Mouse (Mus musculus) adipocyte (in vitro differentiated cells): Measurements from ENCODE around the gene Rtl5.
"Not testable (repeated sequence)": the region's sequence is repeated elsewhere in the genome, so short reads cannot be mapped to it uniquely, and the experiment has no call there.

Experiments used
- DNase-seq: peaks from one replicate; pipeline ENCODE4 v3.0.0-alpha.2; 2016; ENCODE audit warnings: low spot score

Gene Rtl5

DNA sequence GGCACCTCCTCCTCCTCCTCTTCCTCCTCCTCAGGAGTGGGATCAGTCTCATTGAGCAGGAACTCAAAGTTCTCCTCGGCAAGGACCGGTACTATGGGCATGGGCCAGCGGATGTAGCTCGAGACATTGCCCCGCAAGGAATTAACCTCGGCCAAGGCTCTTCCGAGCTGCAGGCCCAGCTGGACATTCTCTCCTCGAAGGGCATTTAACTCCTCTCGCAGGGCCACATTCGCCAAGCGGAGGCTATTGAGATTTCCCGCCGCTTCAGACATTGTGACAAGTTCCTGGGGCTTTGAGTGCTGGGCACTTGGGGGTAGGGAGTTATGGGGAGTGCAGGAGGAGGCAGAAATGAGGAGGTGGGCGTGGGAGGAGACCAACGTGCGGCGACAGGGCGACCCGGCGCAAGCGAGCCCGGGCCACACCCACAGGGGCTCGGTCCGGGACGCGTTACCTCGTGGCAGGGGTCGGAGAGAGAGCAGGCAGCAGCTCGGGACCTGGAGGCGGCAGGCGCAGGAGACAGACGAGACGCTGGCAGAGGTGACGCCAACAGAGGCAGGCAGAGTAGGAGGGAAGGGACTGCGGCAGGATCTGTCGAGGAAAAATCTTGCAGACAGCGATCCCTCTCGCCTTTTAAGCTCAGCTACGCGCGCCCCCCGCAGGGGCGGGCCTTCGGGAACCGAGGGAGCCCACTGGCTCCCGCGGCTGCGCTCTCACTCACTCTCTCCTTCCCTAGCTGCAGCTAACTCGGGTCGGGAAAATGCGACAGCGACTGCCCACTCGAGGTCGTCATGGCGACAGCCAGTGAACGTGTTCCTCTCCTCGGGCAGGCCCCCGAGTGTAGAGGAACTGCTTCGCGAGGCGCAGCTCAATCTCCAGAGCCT, at the start of gene Rtl5:
TSS of gene Rtl5 (minus strand) at position 714 of the 881 bp plus-strand sequence.
- no peak for DNase-seq

DNA sequence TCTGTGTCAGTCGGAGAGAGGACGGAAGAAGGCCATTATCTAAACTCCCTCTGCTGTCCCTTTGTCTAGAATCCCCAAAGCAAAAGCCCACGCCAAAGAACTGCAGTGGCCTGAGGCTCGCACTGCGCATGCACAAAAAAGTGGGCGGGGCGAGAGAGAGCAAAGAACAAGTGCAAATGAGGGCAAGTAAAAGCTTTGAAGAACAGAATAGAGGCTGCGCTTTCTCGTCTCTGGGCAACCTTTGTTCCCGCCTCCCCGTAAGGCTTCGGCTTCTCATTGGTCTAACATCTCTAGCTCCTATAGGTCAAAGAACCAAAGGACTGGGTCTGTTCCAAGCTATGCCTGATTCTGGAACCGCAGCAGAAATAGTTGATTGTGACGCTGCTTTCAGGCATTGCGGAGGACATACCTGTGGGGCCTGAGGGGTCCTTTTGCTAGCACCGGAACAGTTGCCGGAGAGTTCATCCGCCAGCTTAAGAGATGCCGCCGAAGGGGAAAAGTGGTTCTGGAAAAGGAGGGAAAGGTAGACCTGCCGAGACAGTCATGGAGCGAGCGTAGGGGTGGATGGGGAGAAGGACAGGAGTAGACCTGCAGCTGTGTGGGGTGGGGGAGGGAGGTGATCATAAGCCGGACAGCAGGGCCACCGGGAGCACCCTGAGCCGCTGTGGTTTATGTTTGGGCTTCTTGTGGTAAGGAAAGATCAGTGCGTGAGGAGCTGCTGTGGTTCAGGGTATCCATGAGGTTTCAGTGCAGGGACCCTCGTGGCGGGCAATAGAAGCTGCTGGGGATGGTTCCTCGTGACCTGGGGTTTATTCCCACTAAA, 48.1 kb upstream of the Rtl5 start, which contains the start of gene Pin4:
TSS of gene Pin4 (plus strand) at position 406 of the 823 bp plus-strand sequence.
- DNase-seq: peak; percentile 98

DNA sequence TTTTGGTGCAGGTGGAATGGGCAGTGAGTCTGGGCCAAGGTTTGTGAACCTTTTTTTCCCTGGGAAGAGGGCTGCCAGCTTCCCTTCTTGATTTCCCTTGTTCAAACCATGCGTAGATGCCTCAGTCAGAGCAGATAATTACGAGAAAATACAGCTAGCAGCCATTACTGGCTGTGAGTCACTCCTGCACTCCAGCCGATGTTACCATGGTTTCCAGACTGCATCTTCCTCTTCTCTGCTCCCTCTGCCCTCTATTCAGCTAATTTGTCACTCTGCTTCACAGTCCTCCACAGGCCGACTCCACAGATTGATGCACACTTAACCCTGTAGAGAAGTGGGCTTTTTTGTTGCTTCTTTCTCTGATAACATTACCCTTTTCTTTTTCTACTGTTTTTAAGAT, 44.6 kb upstream of the Rtl5 start:
- no peak for DNase-seq

DNA sequence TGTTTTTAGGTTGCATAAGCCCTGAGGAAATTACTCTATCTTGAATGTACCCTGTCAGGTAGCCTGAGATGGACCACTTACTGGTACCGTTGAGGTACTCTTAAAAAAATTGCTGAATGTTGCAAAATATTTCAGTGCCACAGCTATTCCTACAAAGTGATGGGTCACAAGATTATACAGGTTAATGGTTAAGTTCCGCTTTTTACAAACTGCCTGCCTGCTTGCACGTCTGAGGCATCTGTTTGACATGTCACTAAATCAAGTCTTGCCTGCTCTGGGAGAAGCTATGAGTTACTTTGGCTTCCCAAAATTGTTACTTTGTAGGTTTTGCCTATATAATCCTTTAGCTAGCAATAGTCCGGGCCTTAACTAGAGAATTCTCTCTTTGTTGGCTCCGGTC, 38.2 kb upstream of the Rtl5 start:
- not testable (repeated sequence) for DNase-seq

DNA sequence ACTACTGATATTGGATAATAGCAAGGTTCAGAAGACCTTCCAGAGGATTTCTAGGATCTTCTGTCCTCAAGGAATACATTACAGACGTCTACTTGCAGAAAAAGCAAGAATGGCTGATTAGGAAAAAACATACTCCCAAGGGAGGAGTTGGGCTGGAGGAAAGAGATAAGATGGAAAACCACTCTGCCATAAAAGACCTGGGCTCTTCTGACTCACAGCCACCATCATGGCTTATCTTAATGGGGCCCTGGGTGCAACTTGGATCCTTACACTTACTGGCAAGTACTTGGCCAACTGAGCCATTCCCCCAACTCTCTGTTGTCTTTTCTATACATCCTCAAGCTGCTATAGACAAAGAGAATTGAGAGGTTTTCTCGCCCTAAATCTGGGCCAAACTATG, 32.7 kb upstream of the Rtl5 start:
- not testable (repeated sequence) for DNase-seq

DNA sequence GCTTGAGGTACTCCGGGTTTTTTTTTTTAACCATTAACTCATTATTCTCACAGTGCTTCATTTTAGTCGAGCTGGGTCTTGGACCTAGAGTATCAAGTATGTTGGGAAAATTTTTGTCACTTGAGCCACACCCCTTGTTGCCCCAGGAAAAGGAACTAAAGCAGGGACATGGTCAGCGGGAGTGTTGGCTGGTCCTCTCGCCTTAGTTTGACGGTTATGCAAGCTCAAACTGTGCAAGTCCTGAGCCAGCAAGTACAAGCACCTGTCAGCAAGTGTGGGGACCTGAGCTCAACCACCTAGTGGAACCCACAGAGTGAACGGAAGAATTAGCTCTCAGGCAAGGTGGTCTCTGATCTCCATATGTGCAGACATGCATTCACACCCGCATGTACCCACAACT, 30.8 kb upstream of the Rtl5 start:
- DNase-seq: no peak

DNA sequence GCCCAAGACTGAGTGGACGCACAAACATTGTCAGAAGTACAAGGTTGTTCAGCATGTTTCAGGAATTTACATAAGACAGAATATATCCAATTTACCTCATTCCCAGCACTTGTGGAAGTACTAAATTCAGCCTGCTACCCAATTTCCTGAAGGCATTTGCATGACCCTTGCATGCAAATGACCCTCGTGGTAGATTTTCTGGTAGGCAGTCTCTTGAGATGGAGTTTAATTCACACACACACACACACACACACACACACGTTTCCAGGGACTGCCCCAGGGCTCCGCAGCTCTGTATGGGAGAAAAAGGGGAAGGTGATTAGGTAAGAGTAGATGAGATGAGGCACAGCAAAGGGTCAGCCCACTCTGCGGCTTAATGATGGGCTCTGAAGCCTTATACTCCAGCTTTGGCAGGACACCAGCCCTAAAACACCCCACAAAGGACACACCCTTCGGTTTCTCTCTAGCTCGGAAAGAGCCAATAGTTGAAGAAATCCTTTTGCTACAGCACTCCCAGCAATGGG, 23.3 kb upstream of the Rtl5 start:
- no peak for DNase-seq

DNA sequence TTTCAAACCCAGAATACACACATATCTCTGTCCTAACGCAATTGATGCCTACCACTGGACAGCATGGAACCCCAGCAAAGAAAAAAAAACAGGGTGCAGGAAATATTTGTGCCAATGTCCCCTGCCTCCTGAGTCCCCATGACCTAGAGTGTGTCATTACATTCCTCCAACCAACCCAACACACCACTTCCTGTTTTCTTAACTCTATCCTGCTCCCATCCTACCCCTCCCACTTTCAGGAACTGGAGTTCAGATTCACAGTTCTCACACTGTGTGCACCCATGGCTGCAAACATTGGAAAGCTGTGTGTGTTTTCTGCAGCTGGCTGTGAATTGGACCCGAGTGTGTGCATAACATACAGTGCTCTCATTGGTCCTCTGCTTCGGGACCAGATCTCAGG, 19.5 kb upstream of the Rtl5 start:
- DNase-seq: no peak

DNA sequence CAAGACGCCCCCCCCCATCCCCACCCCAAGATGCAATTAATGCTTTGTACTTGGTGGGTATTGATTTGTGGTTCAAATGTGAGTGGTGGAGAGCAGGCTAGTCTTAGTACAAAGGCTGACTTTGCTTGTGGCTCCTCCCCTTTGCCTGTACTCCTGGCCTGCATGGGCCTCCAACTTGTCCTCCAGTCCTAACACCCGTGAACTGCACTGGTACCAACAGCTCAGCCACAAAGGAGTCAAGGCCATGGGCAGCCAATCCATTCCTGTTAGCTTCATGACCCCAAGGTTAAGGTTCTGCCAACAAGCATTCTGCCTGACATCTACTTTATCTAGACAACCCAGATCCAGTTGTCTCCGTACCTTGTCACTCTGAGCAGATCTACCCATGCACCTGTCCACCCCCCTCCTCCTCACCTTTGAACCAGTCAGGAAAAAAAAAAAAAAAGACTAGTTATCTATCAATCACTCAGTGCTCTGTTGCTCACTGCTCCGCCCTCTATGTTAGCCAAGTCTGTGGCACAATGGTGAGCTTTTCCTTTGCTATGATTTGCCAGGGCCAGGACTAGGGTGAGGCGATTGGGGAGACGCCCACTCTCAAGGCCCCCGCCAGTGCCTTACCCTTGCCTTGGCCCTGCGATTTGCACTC, 14.8 kb upstream of the Rtl5 start:
- no peak for DNase-seq

DNA sequence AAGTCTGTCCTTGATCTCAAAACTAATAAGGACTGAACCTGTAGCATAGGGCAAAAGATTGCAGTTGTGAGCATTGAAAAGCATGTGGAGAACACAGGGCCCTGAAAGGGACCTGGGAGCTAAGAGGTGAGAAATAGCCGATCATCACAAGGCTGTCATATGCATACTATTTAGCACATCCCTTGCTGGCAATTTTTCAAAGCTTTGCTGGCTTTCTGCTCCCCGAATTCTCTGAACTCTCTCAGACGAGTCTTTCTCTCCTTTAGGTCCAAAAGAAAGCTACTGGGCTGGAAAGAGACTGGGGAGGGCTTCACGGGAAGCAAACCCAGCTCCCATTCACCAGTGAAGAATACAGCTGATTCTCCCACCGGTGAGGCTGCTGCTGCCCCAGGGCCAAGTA, 11.2 kb upstream of the Rtl5 start:
- DNase-seq: no peak

DNA sequence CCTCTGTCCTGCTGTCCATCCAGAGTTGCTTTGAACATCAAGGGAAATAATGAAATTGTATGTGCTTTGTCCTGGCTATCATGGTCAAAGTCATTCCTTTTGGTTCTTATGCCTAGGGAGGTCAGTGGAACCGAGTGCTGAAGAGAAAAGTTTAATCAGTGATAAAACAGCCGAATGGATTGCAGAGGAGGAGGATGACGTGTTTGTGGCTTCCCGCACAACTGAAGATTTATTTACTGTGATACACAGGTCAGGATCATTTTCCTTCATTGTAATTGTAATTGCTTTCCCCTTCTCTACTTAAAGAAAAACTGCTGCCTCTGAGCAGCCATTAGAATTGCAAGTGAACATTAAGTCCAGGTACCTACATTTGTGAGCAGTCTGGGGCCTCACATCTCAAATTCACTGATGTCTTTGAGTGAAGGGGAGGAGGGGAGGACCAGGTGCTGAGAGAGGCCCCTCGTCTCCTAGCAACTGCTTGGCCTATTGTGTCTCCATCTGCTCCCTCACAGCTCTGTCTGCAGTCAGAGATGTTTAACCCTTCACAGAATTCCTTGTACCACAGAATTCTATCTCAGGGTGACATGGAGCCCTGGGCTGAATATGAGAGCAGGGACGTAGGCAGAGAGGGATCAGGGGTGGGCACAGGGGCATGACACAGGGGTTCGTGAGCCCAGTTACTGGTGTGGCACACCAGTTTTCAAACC, 10.6 kb upstream of the Rtl5 start:
- DNase-seq: no peak

DNA sequence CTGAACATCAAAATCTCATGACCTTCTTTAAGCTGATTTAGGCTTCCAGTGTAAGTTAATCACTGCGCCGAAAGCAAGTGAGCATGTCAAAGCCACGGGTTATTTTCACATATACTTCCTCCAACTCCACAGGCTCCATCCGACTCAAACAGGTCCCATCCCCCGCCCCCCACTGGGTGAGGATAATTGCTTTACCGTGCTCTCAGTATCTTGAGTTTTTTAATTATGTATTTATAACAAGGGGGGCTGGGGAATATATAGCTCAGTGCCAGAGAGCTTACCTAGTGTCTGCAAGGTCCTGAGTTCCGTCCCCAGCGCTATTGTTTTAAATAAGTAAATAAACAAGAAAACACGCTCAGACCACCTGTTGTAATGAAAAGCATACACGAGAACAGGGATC, 10.0 kb upstream of the Rtl5 start:
- DNase-seq: no peak

DNA sequence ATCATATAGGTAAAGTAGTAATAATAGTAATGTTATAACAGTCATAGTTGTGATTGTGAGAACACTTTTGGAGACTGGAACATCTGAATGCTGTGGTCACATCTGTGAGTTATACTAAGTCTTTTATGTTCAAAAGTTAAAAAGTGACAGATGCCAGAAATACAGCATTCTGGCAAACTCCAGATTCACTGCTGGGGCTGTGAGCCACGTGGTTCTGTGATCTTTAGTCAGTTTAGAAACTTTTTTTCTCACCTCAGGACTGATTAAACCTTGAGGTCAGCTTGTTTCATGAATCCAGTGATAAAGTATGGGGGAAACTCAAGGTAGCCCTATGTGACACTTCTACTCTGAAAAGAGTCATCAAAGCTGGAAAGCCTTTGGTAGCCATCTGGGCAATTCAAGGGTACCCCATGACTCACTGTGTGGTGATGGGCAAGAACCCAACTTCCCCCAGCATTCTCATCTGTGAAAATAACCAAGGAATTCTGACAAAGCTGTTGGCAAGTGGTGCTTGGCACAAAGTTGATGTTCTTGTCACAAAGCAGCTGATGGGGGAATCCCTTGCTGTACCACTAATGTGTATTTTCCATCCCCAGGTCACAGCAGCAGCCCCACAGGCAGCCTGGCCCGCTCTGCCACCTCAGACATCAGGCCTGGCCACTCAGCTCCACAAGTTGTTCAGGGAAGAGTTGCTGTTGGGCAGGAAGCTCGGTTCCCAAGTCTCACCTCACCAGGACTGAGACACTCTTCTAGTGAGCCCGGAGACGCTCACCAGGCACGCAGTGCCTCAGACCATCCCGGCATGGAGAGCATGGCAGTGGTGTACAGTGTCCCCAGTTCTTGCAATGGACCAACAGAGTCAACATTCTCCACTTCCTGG, 6.0 kb upstream of the Rtl5 start:
- DNase-seq: no peak

DNA sequence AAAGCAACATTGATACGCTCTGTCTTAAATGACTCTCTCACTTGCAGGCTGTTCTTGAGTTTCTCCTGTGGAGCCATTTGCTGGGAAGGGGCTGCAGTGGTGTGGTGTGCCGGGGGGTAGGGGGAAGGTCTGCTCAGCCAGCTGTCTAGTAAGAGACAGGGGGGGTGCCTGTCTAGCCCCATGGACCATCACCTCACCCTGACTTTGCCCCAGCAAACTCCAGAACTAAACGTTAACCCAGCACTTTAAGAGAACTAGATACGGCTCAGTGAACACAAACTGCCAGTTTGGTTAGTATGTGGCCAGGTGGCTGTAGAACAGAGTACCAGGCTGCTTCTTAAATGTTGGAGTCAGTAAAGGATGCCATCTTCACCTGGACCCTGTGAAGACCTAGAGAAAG, 4.1 kb upstream of the Rtl5 start:
- DNase-seq: no peak

DNA sequence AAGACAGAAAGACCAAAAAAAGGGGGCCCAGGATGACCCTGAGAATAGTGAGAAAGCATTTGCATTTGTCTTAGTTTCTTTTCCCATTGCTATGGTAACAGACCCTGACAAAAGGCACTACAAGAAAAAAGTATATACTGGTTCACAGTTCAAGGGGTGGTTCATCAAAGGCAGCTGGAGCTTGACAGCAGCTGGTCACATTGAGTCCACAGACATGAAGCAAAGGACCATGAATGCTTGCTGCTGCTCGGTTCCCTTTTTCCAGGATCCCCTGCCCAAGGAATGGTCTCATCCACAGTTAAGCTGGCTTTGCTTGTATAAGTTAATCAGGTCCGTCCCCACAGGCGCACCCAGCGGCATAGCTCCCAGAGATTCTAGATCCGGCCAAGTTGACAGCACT, 3.3 kb upstream of the Rtl5 start:
- DNase-seq: no peak

DNA sequence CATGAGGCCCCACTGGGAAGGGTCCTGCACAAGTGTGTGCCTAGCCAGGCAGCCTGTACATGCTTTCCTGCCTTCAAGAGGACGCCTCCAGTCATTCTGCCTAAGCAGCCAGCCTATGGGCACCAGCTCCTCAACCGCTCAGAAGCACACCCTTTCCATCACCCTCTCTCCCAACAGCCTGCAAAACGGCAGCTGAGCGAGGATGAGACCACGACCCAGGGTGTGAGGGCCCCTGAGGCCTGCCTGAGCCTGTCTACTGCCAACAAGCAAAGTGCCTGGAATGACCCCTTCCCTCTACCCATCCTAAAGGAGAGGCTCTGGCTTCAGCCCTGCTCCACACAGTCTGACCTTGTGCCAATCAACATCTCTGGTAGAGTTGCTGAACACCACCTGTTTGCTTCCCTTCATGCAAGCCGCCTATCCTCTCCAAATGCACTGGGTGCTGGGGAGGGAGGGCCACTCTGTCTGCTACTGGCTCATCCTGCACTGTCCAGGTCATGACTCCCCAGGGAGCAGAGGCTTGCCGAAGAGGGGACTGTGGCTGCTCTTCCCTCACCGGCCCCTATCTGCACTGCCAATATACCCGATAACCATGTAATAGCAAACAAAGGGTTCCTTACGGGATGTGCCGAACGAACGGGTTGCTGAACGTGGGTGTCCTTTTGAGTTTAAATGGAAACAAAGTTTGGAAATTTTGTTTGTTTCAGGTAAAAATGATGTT, 2.7 kb upstream of the Rtl5 start:
- DNase-seq: no peak

DNA sequence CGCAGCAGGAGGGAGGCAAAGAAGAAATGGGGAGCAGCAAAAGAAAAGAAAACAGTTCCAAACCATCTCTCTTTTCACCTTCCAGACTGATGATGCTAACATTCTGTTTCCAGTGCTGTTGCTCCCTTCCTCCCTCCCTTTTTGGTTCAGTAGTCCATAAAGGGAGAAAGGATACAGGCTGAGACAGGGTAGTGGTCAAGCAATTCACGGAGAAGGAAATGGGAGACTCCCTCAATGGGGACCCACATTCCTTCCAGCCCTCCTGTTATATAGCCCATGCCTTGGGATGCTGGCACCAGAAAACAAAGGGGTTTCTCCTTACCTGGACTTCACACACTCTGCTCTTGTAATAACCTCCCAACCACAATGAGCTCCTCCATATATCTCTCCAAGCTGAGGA, 413 bp upstream of the Rtl5 start:
- DNase-seq: no peak

DNA sequence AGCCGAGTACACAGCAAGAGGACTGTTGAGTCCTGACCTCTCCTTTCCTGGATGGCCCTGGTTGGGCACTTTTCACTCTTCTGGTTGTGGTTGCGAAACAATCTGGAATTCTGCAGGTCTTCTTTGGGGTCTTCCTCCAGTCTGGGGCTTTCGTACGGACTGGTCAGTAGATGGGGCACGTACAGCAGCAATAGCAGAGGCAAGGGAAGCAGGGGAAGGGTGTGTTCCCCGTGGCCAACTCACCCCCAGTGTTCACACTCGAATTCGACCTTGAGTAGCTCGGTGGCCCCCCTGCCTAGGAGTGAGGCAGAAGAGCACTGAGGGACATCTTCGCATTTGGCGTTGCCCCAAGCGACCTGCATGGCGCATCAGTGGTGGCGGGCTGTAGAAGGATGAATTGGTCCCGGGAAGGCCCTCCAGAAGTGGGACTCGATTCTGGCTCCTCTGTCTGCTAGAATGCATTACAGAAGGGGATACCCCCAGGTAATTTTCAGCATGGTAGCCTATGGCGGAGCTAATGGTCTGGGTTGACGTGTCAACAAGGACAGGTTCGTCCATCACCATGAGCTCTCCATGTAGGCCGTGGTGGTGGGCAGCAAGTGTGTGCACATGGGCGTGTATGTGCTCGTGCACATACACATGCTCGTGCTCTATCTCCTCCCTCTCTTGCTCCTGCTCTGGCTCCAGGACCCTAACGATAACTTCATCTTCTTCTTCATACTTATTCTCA, 2.1 kb downstream of the Rtl5 start:
- DNase-seq: no peak

DNA sequence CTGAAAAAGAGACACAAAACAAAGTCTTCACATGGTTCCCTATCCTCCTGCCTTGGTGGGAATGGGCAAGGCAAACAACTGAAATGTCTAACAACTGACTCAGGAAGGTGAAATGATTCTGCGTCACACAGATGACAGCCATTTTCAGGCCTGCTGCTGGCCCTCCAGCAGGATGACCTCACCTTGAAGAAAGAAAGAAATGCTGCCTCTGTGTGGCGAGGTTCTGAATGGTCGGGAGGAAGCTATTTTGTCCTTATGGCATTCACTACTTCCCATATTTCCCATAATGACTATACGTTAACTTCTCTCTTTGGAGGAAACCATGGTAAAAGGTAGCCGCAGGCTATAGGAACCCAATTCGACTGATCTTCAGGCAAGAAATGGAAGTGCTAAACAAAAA, 4.0 kb downstream of the Rtl5 start:
- peak; percentile 6 for DNase-seq
